Mouse (Mus musculus): ENCODE data around the gene Gk5. TPM values are rescaled to one million over a fixed set of nuclear protein-coding genes. Genes with fewer than 3 reads are reported as not detected.

Gk5 gene
- polyA plus RNA-seq, 1 experiment from 2014 or later = 4.1 TPM

DNA sequence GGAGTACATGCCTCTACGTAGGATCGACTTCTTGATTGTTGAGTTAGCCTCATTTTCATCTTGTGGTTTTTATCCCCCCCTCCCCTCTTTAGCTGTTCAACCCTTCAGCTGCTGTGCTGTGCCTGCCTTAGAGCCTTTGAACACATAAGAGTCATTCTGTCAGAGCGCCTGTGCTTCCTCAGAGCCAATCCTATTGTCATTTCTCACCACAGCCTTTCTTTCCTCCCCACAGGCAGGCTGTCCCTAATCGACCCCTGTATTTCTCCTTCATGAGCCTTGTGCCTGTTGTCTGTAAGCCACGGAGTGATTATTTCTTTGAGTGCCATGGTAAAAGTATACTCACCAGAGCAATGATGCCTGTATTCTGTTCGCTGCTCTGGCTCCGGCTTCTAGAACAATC is 16.3 kb downstream of the Gk5 start:
- whole genome bisulfite sequencing = 83% methylated on average over 7 of the region's 7 CpGs
- DNase-seq (ENCODE audit: low spot score) (no peak), ATAC-seq (ENCODE audit: insufficient number of reproducible peaks, low FRiP score, low TSS enrichment, low read depth) (no peak)
- Histone ChIP-seq H3K4me3 (ENCODE audit: low read depth, low read length) (no peak overlapping the region), H3K36me3 (ENCODE audit: control insufficient read depth, insufficient read depth, low read length) (no peaks in the 10 kb centered on the region; the same call in 1 of the 2 replicates), H3K27ac (replicated peaks; ENCODE audit: low read depth, low read length) (no peak overlapping the region), H3K4me1 (ENCODE audit: control insufficient read depth, insufficient read depth, low read length) (no peaks in the 10 kb centered on the region), H3K4me2 (ENCODE audit: low read depth, severe bottlenecking) (no peak overlapping the region), H3K9ac (ENCODE audit: low read length) (no peak overlapping the region), H3K27me3 (ENCODE audit: control insufficient read depth, insufficient read depth, low read length) (no peaks in the 10 kb centered on the region), H3K9me3 (ENCODE audit: control insufficient read depth, low read length) (no peaks in the 10 kb centered on the region)

GRCm38 (mm10) chr9:96138958-96139357 is 19.8 kb downstream of the Gk5 start:
- no peak for DNase-seq (ENCODE audit: low spot score)
- no peaks in the 10 kb centered on the region for H3K9me3 ChIP-seq (ENCODE audit: control insufficient read depth, low read length)
- no peak for ATAC-seq (ENCODE audit: insufficient number of reproducible peaks, low FRiP score, low TSS enrichment, low read depth)
- no peak overlapping the region for H3K27ac ChIP-seq (replicated peaks; ENCODE audit: low read depth, low read length)
- no peak overlapping the region for H3K4me2 ChIP-seq (ENCODE audit: low read depth, severe bottlenecking)
- H3K4me3 ChIP-seq (ENCODE audit: low read depth, low read length) = no peak overlapping the region
- no peaks in the 10 kb centered on the region for H3K36me3 ChIP-seq (ENCODE audit: control insufficient read depth, insufficient read depth, low read length)
- no peak overlapping the region for H3K9ac ChIP-seq (ENCODE audit: low read length)
- 93% methylated on average over 9 of the region's 9 CpGs for WGBS
- no peaks in the 10 kb centered on the region for H3K27me3 ChIP-seq (ENCODE audit: control insufficient read depth, insufficient read depth, low read length)
- H3K4me1 ChIP-seq (ENCODE audit: control insufficient read depth, insufficient read depth, low read length) = no peaks in the 10 kb centered on the region

- H3K9me3 ChIP-seq (ENCODE audit: control insufficient read depth, low read length) = no peaks in the 10 kb centered on the region
- 35% methylated on average over 5 of the region's 5 CpGs for WGBS
- no peak overlapping the region for H3K4me3 ChIP-seq (ENCODE audit: low read depth, low read length)
- DNase-seq (ENCODE audit: low spot score) = no peak
- no peak for ATAC-seq (ENCODE audit: insufficient number of reproducible peaks, low FRiP score, low TSS enrichment, low read depth)
- no peaks in the 10 kb centered on the region for H3K27me3 ChIP-seq (ENCODE audit: control insufficient read depth, insufficient read depth, low read length)
- no peak overlapping the region for H3K27ac ChIP-seq (replicated peaks; ENCODE audit: low read depth, low read length)
- H3K9ac ChIP-seq (ENCODE audit: low read length) = no peak overlapping the region
- no peak overlapping the region for H3K4me2 ChIP-seq (ENCODE audit: low read depth, severe bottlenecking)
- no peaks in the 10 kb centered on the region for H3K36me3 ChIP-seq (ENCODE audit: control insufficient read depth, insufficient read depth, low read length)
- H3K4me1 ChIP-seq (ENCODE audit: control insufficient read depth, insufficient read depth, low read length) = no peaks in the 10 kb centered on the region
These were observed 20.7 kb downstream of the Gk5 start for GRCm38 (mm10) chr9:96139876-96140275.

GRCm38 (mm10) chr9:96140931-96141330 is 21.8 kb downstream of the Gk5 start:
- DNase-seq (ENCODE audit: low spot score) = no peak
- no peaks in the 10 kb centered on the region for H3K27me3 ChIP-seq (ENCODE audit: control insufficient read depth, insufficient read depth, low read length)
- H3K4me3 ChIP-seq (ENCODE audit: low read depth, low read length) = no peak overlapping the region
- H3K9me3 ChIP-seq (ENCODE audit: control insufficient read depth, low read length) = no peaks in the 10 kb centered on the region
- H3K27ac ChIP-seq (replicated peaks; ENCODE audit: low read depth, low read length) = no peak overlapping the region
- no peak for ATAC-seq (ENCODE audit: insufficient number of reproducible peaks, low FRiP score, low TSS enrichment, low read depth)
- H3K9ac ChIP-seq (ENCODE audit: low read length) = no peak overlapping the region
- no peak overlapping the region for H3K4me2 ChIP-seq (ENCODE audit: low read depth, severe bottlenecking)
- H3K4me1 ChIP-seq (ENCODE audit: control insufficient read depth, insufficient read depth, low read length) = no peaks in the 10 kb centered on the region
- WGBS = 76% methylated on average over 7 of the region's 7 CpGs
- H3K36me3 ChIP-seq (ENCODE audit: control insufficient read depth, insufficient read depth, low read length) = no peaks in the 10 kb centered on the region

- WGBS = 82% methylated on average over 6 of the region's 6 CpGs
- Histone ChIP-seq H3K4me3 (ENCODE audit: low read depth, low read length) (no peak overlapping the region), H3K4me2 (ENCODE audit: low read depth, severe bottlenecking) (no peak overlapping the region), H3K9ac (ENCODE audit: low read length) (no peak overlapping the region), H3K4me1 (ENCODE audit: control insufficient read depth, insufficient read depth, low read length) (no peaks in the 10 kb centered on the region), H3K27ac (replicated peaks; ENCODE audit: low read depth, low read length) (no peak overlapping the region), H3K36me3 (ENCODE audit: control insufficient read depth, insufficient read depth, low read length) (peaks cover 1% of the 10 kb centered on the region; the same call in 1 of the 2 replicates), H3K9me3 (ENCODE audit: control insufficient read depth, low read length) (no peaks in the 10 kb centered on the region), H3K27me3 (ENCODE audit: control insufficient read depth, insufficient read depth, low read length) (no peaks in the 10 kb centered on the region)
- ATAC-seq (ENCODE audit: insufficient number of reproducible peaks, low FRiP score, low TSS enrichment, low read depth) (no peak), DNase-seq (ENCODE audit: low spot score) (no peak)
These were observed 23.3 kb downstream of the Gk5 start for GRCm38 (mm10) chr9:96142499-96142898.

- Histone ChIP-seq H3K36me3 (ENCODE audit: control insufficient read depth, insufficient read depth, low read length) (peaks cover 3% of the 10 kb centered on the region; the same call in 1 of the 2 replicates), H3K4me1 (ENCODE audit: control insufficient read depth, insufficient read depth, low read length) (no peaks in the 10 kb centered on the region), H3K4me2 (ENCODE audit: low read depth, severe bottlenecking) (no peak overlapping the region), H3K27me3 (ENCODE audit: control insufficient read depth, insufficient read depth, low read length) (no peaks in the 10 kb centered on the region), H3K4me3 (ENCODE audit: low read depth, low read length) (no peak overlapping the region), H3K9ac (ENCODE audit: low read length) (no peak overlapping the region), H3K9me3 (ENCODE audit: control insufficient read depth, low read length) (no peaks in the 10 kb centered on the region), H3K27ac (replicated peaks; ENCODE audit: low read depth, low read length) (no peak overlapping the region)
- WGBS = 95% methylated on average over 4 of the region's 4 CpGs
- no peak for DNase-seq (ENCODE audit: low spot score)
- ATAC-seq (ENCODE audit: insufficient number of reproducible peaks, low FRiP score, low TSS enrichment, low read depth) = no peak
These were observed 24.5 kb downstream of the Gk5 start for GRCm38 (mm10) chr9:96143633-96144032.

GRCm38 (mm10) chr9:96144883-96145282 is 25.7 kb downstream of the Gk5 start:
- Histone ChIP-seq H3K9ac (ENCODE audit: low read length) (no peak overlapping the region), H3K4me3 (ENCODE audit: low read depth, low read length) (no peak overlapping the region), H3K27me3 (ENCODE audit: control insufficient read depth, insufficient read depth, low read length) (no peaks in the 10 kb centered on the region), H3K4me2 (ENCODE audit: low read depth, severe bottlenecking) (no peak overlapping the region), H3K27ac (replicated peaks; ENCODE audit: low read depth, low read length) (no peak overlapping the region), H3K4me1 (ENCODE audit: control insufficient read depth, insufficient read depth, low read length) (no peaks in the 10 kb centered on the region), H3K9me3 (ENCODE audit: control insufficient read depth, low read length) (no peaks in the 10 kb centered on the region), H3K36me3 (ENCODE audit: control insufficient read depth, insufficient read depth, low read length) (peaks cover 3% of the 10 kb centered on the region; the same call in 1 of the 2 replicates)
- DNase-seq (ENCODE audit: low spot score) (no peak), ATAC-seq (ENCODE audit: insufficient number of reproducible peaks, low FRiP score, low TSS enrichment, low read depth) (no peak)

DNA sequence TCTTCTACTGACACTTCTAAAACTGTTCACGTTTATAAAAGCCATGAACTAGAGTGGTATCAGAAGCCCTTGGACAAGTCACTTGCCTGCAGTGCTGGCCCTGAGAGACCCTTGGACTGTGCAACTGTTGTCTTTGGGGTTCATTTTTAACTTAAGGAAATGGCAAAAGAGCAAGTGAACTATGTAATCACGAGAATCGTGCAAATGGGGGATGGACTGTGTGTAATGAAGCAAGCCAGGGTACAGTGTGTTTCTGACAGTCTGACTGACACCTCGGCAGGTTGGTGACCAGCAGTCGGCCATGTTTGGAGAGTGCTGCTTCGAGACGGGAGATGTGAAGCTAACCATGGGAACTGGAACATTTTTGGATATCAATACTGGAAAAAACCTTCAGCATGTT is 33.6 kb downstream of the Gk5 start:
- H3K36me3 ChIP-seq (ENCODE audit: control insufficient read depth, insufficient read depth, low read length) = no peaks in the 10 kb centered on the region
- H3K9ac ChIP-seq (ENCODE audit: low read length) = no peak overlapping the region
- H3K27ac ChIP-seq (replicated peaks; ENCODE audit: low read depth, low read length) = no peak overlapping the region
- H3K4me3 ChIP-seq (ENCODE audit: low read depth, low read length) = no peak overlapping the region
- no peaks in the 10 kb centered on the region for H3K9me3 ChIP-seq (ENCODE audit: control insufficient read depth, low read length)
- 93% methylated on average over 7 of the region's 7 CpGs for WGBS
- no peak for ATAC-seq (ENCODE audit: insufficient number of reproducible peaks, low FRiP score, low TSS enrichment, low read depth)
- H3K4me1 ChIP-seq (ENCODE audit: control insufficient read depth, insufficient read depth, low read length) = no peaks in the 10 kb centered on the region
- H3K27me3 ChIP-seq (ENCODE audit: control insufficient read depth, insufficient read depth, low read length) = no peaks in the 10 kb centered on the region
- no peak overlapping the region for H3K4me2 ChIP-seq (ENCODE audit: low read depth, severe bottlenecking)
- no peak for DNase-seq (ENCODE audit: low spot score)

DNA sequence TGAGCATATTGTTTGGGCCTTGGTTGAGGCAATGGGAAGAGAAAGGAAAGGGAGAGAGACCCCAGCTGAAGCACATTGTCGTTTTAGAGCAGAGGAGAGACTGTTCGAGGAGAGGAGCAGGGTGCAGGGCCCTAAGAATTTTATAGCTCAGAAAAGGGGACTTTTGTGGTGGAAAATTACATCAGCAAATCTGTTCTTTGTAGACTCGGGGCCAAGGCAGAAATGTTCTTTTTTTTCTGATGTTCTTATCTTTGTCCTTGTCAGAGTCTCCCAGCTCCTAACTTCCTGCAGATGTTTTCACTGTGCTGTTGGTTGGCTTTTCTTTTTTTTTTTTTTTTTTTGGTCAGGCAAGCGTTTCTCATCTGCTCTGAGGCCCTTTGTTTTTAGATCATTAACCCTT is 39.3 kb downstream of the Gk5 start:
- Histone ChIP-seq H3K36me3 (ENCODE audit: control insufficient read depth, insufficient read depth, low read length) (no peaks in the 10 kb centered on the region), H3K9ac (ENCODE audit: low read length) (no peak overlapping the region), H3K9me3 (ENCODE audit: control insufficient read depth, low read length) (no peaks in the 10 kb centered on the region), H3K4me1 (ENCODE audit: control insufficient read depth, insufficient read depth, low read length) (no peaks in the 10 kb centered on the region), H3K27ac (replicated peaks; ENCODE audit: low read depth, low read length) (no peak overlapping the region), H3K4me2 (ENCODE audit: low read depth, severe bottlenecking) (no peak overlapping the region), H3K4me3 (ENCODE audit: low read depth, low read length) (no peak overlapping the region), H3K27me3 (ENCODE audit: control insufficient read depth, insufficient read depth, low read length) (no peaks in the 10 kb centered on the region)
- DNase-seq (ENCODE audit: low spot score) (no peak), ATAC-seq (ENCODE audit: insufficient number of reproducible peaks, low FRiP score, low TSS enrichment, low read depth) (no peak)
- 45% methylated on average over 4 of the region's 4 CpGs for WGBS
